Mouse (Mus musculus) heart, adult 2 months (tissue): ENCODE measurements around the gene Maml2. TPM values are rescaled to one million over a fixed set of nuclear protein-coding genes. Genes with fewer than 3 reads are reported as not detected.
A peak's percentile ranks its signal among the peaks of the same experiment; 100 is the strongest.

Source experiments
- DNase-seq, 2 experiments: peaks; one replicate each; pipeline ENCODE4 v3.0.0; 2021
- H3K27ac ChIP-seq: fragments of 200-600 bp; 2 replicates; pipeline ENCODE4 v1.8.1; 2022
- H3K27me3 ChIP-seq: fragments of 200-500 bp; 2 replicates; pipeline ENCODE4 v1.6.1; 2012; ENCODE audit warnings: mild to moderate bottlenecking, low read length, inconsistent platforms, mixed read lengths; ENCODE audit not compliant: control insufficient read depth, insufficient read depth
- H3K36me3 ChIP-seq: fragments of 200-500 bp; 2 replicates; pipeline ENCODE4 v1.6.1; 2012; ENCODE audit warnings: low read length, inconsistent platforms; ENCODE audit not compliant: control insufficient read depth, insufficient read depth
- H3K4me1 ChIP-seq: fragments of 200-500 bp; 2 replicates; pipeline ENCODE4 v1.6.1; 2011; ENCODE audit warnings: low read length; ENCODE audit not compliant: control insufficient read depth, insufficient read depth
- H3K4me3 ChIP-seq: fragments of 200-600 bp; 2 replicates; pipeline ENCODE4 v1.8.1; 2022
- H3K79me2 ChIP-seq: fragments of 200-500 bp; replicated peaks from 2 replicates; pipeline ENCODE4 v1.6.1; 2012; ENCODE audit warnings: mild to moderate bottlenecking, inconsistent platforms, low read length, moderate library complexity, mixed read lengths; ENCODE audit not compliant: control insufficient read depth, insufficient read depth
- H3K9ac ChIP-seq: fragments of 200-500 bp; 2 replicates; pipeline ENCODE4 v1.6.1; 2012; ENCODE audit warnings: low read depth, mild to moderate bottlenecking, control low read depth, inconsistent platforms, low read length, mixed read lengths
- CTCF ChIP-seq: fragments of 200-600 bp; IDR thresholded peaks from 2 replicates; pipeline ENCODE4 v1.8.1; 2022; ENCODE audit warnings: antibody characterized with exemption, mild to moderate bottlenecking, moderate library complexity
- EP300 ChIP-seq: fragments of 200-500 bp; IDR thresholded peaks from 2 replicates; pipeline ENCODE4 v1.6.1; 2011; ENCODE audit warnings: low read depth, low read length, control low read depth; ENCODE audit not compliant: insufficient read depth
- POLR2A ChIP-seq: fragments of 200-500 bp; IDR thresholded peaks from 2 replicates; pipeline ENCODE4 v1.6.1; 2011; ENCODE audit warnings: mild to moderate bottlenecking, low read depth, low read length, control low read depth; ENCODE audit not compliant: insufficient read depth
- WGBS: fragments of 180-500 bp; shearing (Covaris S2); methylation state at CpG from one replicate; pipeline ENCODE4 v1.1.7; 2018; 5-methylcytosine and 5-hydroxymethylcytosine counted together
- intact Hi-C: fragments of 180-260 bp; cut with DNase I; formaldehyde crosslinking; loops from one replicate; pipeline ENCODE4 v1.15.1; 2025
- polyA plus RNA-seq: library from polyadenylated mRNA; depleted of rRNA; stranded (reverse); fragments of >200 nt; gene quantifications from 2 replicates; pipeline ENCODE4 v1.2.3, GENCODE M21; 2012
- total RNA-seq, 2 experiments: library from RNA; stranded (reverse); gene quantifications; 2 replicates each; pipeline ENCODE4 v1.2.3; 2021

Gene Maml2
- total and polyA plus RNA-seq, 3 experiments = 4.8 to 6.5 (median 5.7) TPM

- Histone ChIP-seq H3K36me3 (peaks cover 9% of the 10 kb centered on the region), H3K27me3 (no peaks in the 10 kb centered on the region), H3K4me1 (peaks cover 21% of the 10 kb centered on the region), H3K4me3 (peak overlapping the region; percentile 77), H3K79me2 (no peaks in the 10 kb centered on the region), H3K27ac (peak overlapping the region; percentile 87), H3K9ac (peak overlapping the region; percentile 78)
- DNase-seq = peak; percentile 51 to 53
- intact Hi-C loops = loop anchor here (5.0 kb wide), 3 partner anchors 143 to 528 kb away; partner anchors contain the start of genes Cep57 and Fam76b
- TF ChIP-seq EP300 = no peak
- no peak for TF ChIP-seq CTCF
- TF ChIP-seq POLR2A = no peak
- WGBS = 27% methylated on average over 6 of the region's 6 CpGs
Measured at GRCm38 (mm10) chr9:13299190-13299589, 1.4 kb downstream of the Maml2 start.

- Histone ChIP-seq H3K27ac (peak overlapping the region; percentile 87), H3K27me3 (no peaks in the 10 kb centered on the region), H3K79me2 (no peaks in the 10 kb centered on the region), H3K9ac (peak overlapping the region; percentile 67), H3K4me3 (peak overlapping the region; percentile 77), H3K36me3 (peaks cover 9% of the 10 kb centered on the region), H3K4me1 (peaks cover 26% of the 10 kb centered on the region)
- TF ChIP-seq EP300 (0 out of 2 replicates have a peak, but pooled peaks have one; percentile 16), CTCF (no peak), POLR2A (peak; percentile 36; the same call in 1 of the 2 replicates)
- DNase-seq = peak; percentile 52 to 57
- intact Hi-C loops = no loop called here
- 22% methylated on average over 3 of the region's 3 CpGs for WGBS
Measured at GRCm38 (mm10) chr9:13300041-13300441, 2.3 kb downstream of the Maml2 start.

GRCm38 (mm10) chr9:13300891-13301782, 3.4 kb downstream of the Maml2 start:
- Histone ChIP-seq H3K27ac (peak overlapping the region; percentile 87), H3K9ac (peak overlapping the region; percentile 67; the same call in 1 of the 2 replicates), H3K79me2 (no peaks in the 10 kb centered on the region), H3K4me3 (peak overlapping the region; percentile 77), H3K4me1 (peaks cover 26% of the 10 kb centered on the region), H3K27me3 (no peaks in the 10 kb centered on the region), H3K36me3 (peaks cover 11% of the 10 kb centered on the region)
- WGBS = 68% methylated on average over 9 of the region's 9 CpGs
- intact Hi-C loops = no loop called here
- 0 out of 2 replicates have a peak, but pooled peaks have one; percentile 20 for TF ChIP-seq CTCF
- no peak for TF ChIP-seq EP300
- TF ChIP-seq POLR2A = no peak
- DNase-seq = no peak

GRCm38 (mm10) chr9:13302183-13302825, 4.5 kb downstream of the Maml2 start:
- no peak for DNase-seq
- intact Hi-C loops = no loop called here
- Histone ChIP-seq H3K4me1 (peaks cover 26% of the 10 kb centered on the region), H3K27me3 (no peaks in the 10 kb centered on the region), H3K27ac (peak overlapping the region; percentile 87), H3K4me3 (no peak overlapping the region), H3K9ac (no peak overlapping the region), H3K36me3 (peaks cover 14% of the 10 kb centered on the region), H3K79me2 (peaks cover 1% of the 10 kb centered on the region)
- 52% methylated on average over 6 of the region's 6 CpGs for WGBS
- TF ChIP-seq EP300 (no peak), CTCF (no peak), POLR2A (no peak)

GRCm38 (mm10) chr9:13303099-13303771, 5.5 kb downstream of the Maml2 start:
- WGBS = 88% methylated on average over 5 of the region's 5 CpGs
- H3K27ac ChIP-seq = peak overlapping the region; percentile 60
- peaks cover 1% of the 10 kb centered on the region for H3K79me2 ChIP-seq
- intact Hi-C loops = no loop called here
- H3K36me3 ChIP-seq = peaks cover 14% of the 10 kb centered on the region
- TF ChIP-seq CTCF (no peak), POLR2A (no peak), EP300 (no peak)
- no peak overlapping the region for H3K9ac ChIP-seq
- H3K27me3 ChIP-seq = no peaks in the 10 kb centered on the region
- peaks cover 26% of the 10 kb centered on the region for H3K4me1 ChIP-seq
- no peak for DNase-seq
- no peak overlapping the region for H3K4me3 ChIP-seq
